Mouse (Mus musculus) heart, adult 2 months (tissue): ENCODE results near the gene Inpp5e. TPM values are rescaled to one million over a fixed set of nuclear protein-coding genes. Genes with fewer than 3 reads are reported as not detected.
A peak's percentile ranks its signal among the peaks of the same experiment; 100 is the strongest.

Experiments
- DNase-seq, 2 experiments: peaks; one replicate each; pipeline ENCODE4 v3.0.0; 2021
- H3K27ac ChIP-seq: fragments of 200-600 bp; 2 replicates; pipeline ENCODE4 v1.8.1; 2022
- H3K27me3 ChIP-seq: fragments of 200-500 bp; 2 replicates; pipeline ENCODE4 v1.6.1; 2012; ENCODE audit warnings: mild to moderate bottlenecking, low read length, inconsistent platforms, mixed read lengths; ENCODE audit not compliant: control insufficient read depth, insufficient read depth
- H3K36me3 ChIP-seq: fragments of 200-500 bp; 2 replicates; pipeline ENCODE4 v1.6.1; 2012; ENCODE audit warnings: low read length, inconsistent platforms; ENCODE audit not compliant: control insufficient read depth, insufficient read depth
- H3K4me1 ChIP-seq: fragments of 200-500 bp; 2 replicates; pipeline ENCODE4 v1.6.1; 2011; ENCODE audit warnings: low read length; ENCODE audit not compliant: control insufficient read depth, insufficient read depth
- H3K4me3 ChIP-seq: fragments of 200-600 bp; 2 replicates; pipeline ENCODE4 v1.8.1; 2022
- H3K79me2 ChIP-seq: fragments of 200-500 bp; replicated peaks from 2 replicates; pipeline ENCODE4 v1.6.1; 2012; ENCODE audit warnings: mild to moderate bottlenecking, inconsistent platforms, low read length, moderate library complexity, mixed read lengths; ENCODE audit not compliant: control insufficient read depth, insufficient read depth
- H3K9ac ChIP-seq: fragments of 200-500 bp; 2 replicates; pipeline ENCODE4 v1.6.1; 2012; ENCODE audit warnings: low read depth, mild to moderate bottlenecking, control low read depth, inconsistent platforms, low read length, mixed read lengths
- CTCF ChIP-seq: fragments of 200-600 bp; IDR thresholded peaks from 2 replicates; pipeline ENCODE4 v1.8.1; 2022; ENCODE audit warnings: antibody characterized with exemption, mild to moderate bottlenecking, moderate library complexity
- EP300 ChIP-seq: fragments of 200-500 bp; IDR thresholded peaks from 2 replicates; pipeline ENCODE4 v1.6.1; 2011; ENCODE audit warnings: low read depth, low read length, control low read depth; ENCODE audit not compliant: insufficient read depth
- POLR2A ChIP-seq: fragments of 200-500 bp; IDR thresholded peaks from 2 replicates; pipeline ENCODE4 v1.6.1; 2011; ENCODE audit warnings: mild to moderate bottlenecking, low read depth, low read length, control low read depth; ENCODE audit not compliant: insufficient read depth
- WGBS: fragments of 180-500 bp; shearing (Covaris S2); methylation state at CpG from one replicate; pipeline ENCODE4 v1.1.7; 2018; 5-methylcytosine and 5-hydroxymethylcytosine counted together
- intact Hi-C: fragments of 180-260 bp; cut with DNase I; formaldehyde crosslinking; loops from one replicate; pipeline ENCODE4 v1.15.1; 2025
- polyA plus RNA-seq: library from polyadenylated mRNA; depleted of rRNA; stranded (reverse); fragments of >200 nt; gene quantifications from 2 replicates; pipeline ENCODE4 v1.2.3, GENCODE M21; 2012
- total RNA-seq, 2 experiments: library from RNA; stranded (reverse); gene quantifications; 2 replicates each; pipeline ENCODE4 v1.2.3; 2021

The Inpp5e gene
- total and polyA plus RNA-seq, 3 experiments, result 15.8 to 22.1 (median 16.3) TPM

DNA sequence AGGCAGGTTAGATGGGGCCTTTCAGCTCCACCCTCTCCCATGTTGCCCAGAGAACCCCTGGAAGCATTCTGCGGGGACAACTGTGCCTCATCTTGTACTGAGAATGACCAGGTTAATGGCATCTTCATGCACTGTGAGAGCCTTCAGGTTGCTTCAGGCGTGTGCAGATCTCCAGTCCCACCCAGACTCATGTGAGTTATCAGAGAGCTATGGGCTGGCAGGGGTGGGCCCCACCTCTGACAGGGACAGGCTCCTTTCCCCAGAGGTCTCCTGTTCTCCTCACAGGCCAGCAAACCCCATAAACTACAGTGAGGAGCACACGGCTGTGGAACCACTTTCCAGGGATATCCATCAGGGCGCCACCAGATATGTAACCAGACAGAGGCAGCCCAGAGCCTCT is 8.0 kb downstream of the Inpp5e start:
- H3K27me3 ChIP-seq, result no peaks in the 10 kb centered on the region
- no peak for DNase-seq
- no peak for TF ChIP-seq POLR2A
- 83% methylated on average over 4 of the region's 4 CpGs for WGBS
- peaks cover 8% of the 10 kb centered on the region for H3K4me1 ChIP-seq
- H3K36me3 ChIP-seq, result no peaks in the 10 kb centered on the region
- no peaks in the 10 kb centered on the region; the same call in 1 of the 2 replicates for H3K79me2 ChIP-seq
- no peak overlapping the region for H3K9ac ChIP-seq
- no peak overlapping the region for H3K27ac ChIP-seq
- intact Hi-C loops, result no loop called here
- H3K4me3 ChIP-seq, result no peak overlapping the region

DNA sequence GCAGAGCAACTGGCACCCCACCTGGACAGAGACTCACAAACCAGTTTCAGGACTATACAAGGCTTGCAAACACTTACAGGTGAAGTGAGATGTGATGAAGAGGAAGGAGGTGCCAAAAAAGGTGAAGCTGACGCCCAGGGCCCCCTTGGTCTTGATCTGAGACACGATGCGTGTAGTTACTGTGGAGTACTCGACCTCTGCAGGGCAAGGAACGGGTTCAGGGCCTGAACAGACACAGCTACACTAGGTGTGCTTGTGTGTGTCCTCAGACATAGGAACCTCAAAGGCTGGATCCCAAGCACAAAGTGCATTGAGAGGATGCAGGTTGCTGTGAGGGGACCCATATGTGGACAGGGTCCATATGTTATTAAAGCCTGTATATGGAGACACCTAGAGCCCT is 8.7 kb downstream of the Inpp5e start:
- Histone ChIP-seq H3K27me3 (no peaks in the 10 kb centered on the region), H3K79me2 (no peaks in the 10 kb centered on the region; the same call in 1 of the 2 replicates), H3K9ac (no peak overlapping the region), H3K4me1 (peaks cover 5% of the 10 kb centered on the region), H3K36me3 (no peaks in the 10 kb centered on the region), H3K27ac (peak overlapping the region; percentile 57), H3K4me3 (no peak overlapping the region)
- DNase-seq, result no peak
- WGBS, result 87% methylated on average over 5 of the region's 5 CpGs
- TF ChIP-seq EP300 (no peak), POLR2A (no peak), CTCF (no peak)
- intact Hi-C loops, result no loop called here

DNA sequence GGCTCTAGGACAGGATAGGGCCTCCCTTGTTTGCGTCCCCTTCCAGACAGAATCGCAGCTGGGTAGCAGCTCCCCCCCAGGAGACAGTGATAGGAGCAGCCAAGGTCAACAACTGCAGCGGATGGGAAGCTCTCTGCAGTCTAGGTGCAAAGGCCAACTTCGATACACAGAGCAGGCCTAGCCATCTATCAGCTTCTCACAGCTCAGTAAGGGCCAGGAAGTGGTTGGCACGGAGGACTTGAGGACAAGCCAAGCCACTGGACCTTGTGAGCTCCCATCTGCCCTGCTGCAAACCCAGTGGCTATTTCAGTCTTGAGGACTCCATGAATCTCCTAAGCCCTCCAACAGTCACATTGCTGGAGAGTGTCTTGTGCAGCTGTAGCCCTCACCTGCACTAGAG is 9.4 kb downstream of the Inpp5e start:
- Histone ChIP-seq H3K4me1 (peaks cover 5% of the 10 kb centered on the region), H3K27me3 (no peaks in the 10 kb centered on the region), H3K4me3 (no peak overlapping the region), H3K79me2 (no peaks in the 10 kb centered on the region; the same call in 1 of the 2 replicates), H3K9ac (no peak overlapping the region), H3K27ac (peak overlapping the region; percentile 57), H3K36me3 (no peaks in the 10 kb centered on the region)
- peak in 1 of 2 experiments; percentile 79 for DNase-seq
- intact Hi-C loops, result no loop called here
- TF ChIP-seq POLR2A, result peak; percentile 23; the same call in 1 of the 2 replicates
- no peak for TF ChIP-seq CTCF
- peak; percentile 85; the same call in 1 of the 2 replicates for TF ChIP-seq EP300
- WGBS, result 19% methylated on average over 5 of the region's 5 CpGs

DNA sequence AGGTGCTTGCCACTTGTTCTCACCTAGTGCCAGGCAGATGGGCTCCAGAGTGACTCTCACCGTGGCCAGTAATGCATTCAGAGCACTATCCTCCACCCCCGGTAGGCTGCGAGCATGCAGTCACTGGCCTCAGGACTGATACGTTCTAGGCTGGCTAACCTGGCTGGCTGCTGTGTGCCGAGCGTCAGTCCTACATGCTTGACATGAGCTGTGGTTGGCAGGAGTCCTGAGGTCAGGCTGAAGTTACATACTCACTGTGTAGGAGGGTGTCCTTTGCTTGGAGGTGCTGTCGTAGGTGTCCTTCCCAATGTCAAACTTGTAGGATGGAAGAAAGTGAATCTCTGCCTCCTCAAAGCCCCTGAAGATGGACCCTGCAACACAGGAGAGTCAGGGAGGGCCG is 10.0 kb downstream of the Inpp5e start:
- peak in 1 of 2 experiments; percentile 41 for DNase-seq
- H3K27ac ChIP-seq, result peak overlapping the region; percentile 48
- intact Hi-C loops, result no loop called here
- 74% methylated on average over 8 of the region's 8 CpGs for WGBS
- H3K4me1 ChIP-seq, result peaks cover 5% of the 10 kb centered on the region
- H3K4me3 ChIP-seq, result no peak overlapping the region
- H3K79me2 ChIP-seq, result no peaks in the 10 kb centered on the region; the same call in 1 of the 2 replicates
- H3K9ac ChIP-seq, result no peak overlapping the region
- no peaks in the 10 kb centered on the region for H3K27me3 ChIP-seq
- no peaks in the 10 kb centered on the region for H3K36me3 ChIP-seq
- TF ChIP-seq POLR2A, result no peak
- 0 out of 2 replicates have a peak, but pooled peaks have one; percentile 34 for TF ChIP-seq EP300
- TF ChIP-seq CTCF, result no peak

DNA sequence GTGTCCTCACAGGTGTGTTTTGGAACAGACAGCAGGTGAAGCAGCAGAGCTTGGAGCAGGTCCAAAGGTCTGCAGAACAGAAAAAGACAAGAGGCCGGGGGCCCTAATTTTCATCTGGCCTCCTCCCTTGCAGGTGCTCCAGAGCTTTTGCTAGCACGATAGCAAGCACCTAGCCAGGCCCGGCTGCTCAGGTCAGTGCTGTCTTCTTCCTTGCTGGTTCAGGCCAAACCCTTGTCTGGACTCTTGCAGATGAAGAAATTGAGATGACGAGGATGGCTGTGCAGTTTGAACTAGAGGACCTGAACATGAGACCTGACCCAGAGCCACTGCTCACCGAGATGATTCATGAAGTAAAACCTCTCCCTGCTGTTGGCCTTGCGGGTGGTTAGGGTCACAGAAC is 17.4 kb downstream of the Inpp5e start:
- Histone ChIP-seq H3K4me3 (no peak overlapping the region), H3K27me3 (no peaks in the 10 kb centered on the region), H3K27ac (no peak overlapping the region), H3K9ac (no peak overlapping the region), H3K36me3 (no peaks in the 10 kb centered on the region), H3K4me1 (peaks cover 3% of the 10 kb centered on the region), H3K79me2 (no peaks in the 10 kb centered on the region)
- intact Hi-C loops, result no loop called here
- 83% methylated on average over 6 of the region's 6 CpGs for WGBS
- no peak for TF ChIP-seq POLR2A
- TF ChIP-seq CTCF, result no peak
- TF ChIP-seq EP300, result no peak
- no peak for DNase-seq

DNA sequence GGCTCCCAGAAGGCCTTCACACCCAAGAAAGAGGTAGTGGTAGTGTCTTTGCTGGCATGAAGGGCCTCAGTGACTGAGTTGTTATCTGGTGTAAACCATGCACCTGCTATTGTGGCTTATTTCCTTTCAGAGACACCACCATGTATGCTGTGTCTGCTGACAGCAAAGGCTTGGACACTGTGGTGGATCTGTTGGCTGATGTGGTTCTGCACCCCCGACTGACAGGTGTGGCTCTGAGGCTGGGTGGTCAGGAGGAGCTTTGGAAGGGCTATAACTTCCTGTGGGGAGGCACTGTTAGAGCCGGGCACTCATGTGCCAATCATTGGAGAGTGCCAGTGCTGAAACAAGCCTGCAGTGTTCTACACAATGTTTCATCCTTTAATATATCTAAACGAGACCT is 18.0 kb downstream of the Inpp5e start:
- Histone ChIP-seq H3K27ac (no peak overlapping the region), H3K4me3 (no peak overlapping the region), H3K9ac (no peak overlapping the region), H3K79me2 (no peaks in the 10 kb centered on the region), H3K27me3 (no peaks in the 10 kb centered on the region), H3K36me3 (no peaks in the 10 kb centered on the region), H3K4me1 (peaks cover 3% of the 10 kb centered on the region)
- TF ChIP-seq CTCF, result no peak
- no peak for TF ChIP-seq POLR2A
- TF ChIP-seq EP300, result no peak
- 73% methylated on average over 3 of the region's 3 CpGs for WGBS
- intact Hi-C loops, result no loop called here
- DNase-seq, result no peak
